Comparison of ENCODE assay signal across 23 mouse cellular contexts in genomic region chr12:113150591-113150990, GRCm38 (mm10). TPM values are rescaled to one million over a fixed set of nuclear protein-coding genes. Genes with fewer than 3 reads are reported as not detected.
DNase-seq lines count a peak whose midpoint lies in the region; ATAC-seq and TF ChIP-seq lines count a peak whose summit lies in the region.
"Had no signal": no experiment of that assay in that cellular context is flagged by ENCODE, and none has a peak within 500 bp of the region (broad histone marks: within the 10 kb centered on the region; RNA-seq: fewer than 3 reads in every experiment).

No protein-coding gene starts in this region.

- intact Hi-C loops in gastrocnemius, adult 2 months (cut with DNase I): no loop called here
- intact Hi-C loops in heart, adult 2 months (cut with DNase I): loop anchor here (5.0 kb wide), 1 partner anchor 323 kb away; the partner anchor contains the start of gene Cdca4

- no peak overlapping the region for H3K4me3 ChIP-seq in gastrocnemius, adult 2 months
- no peak overlapping the region for H3K4me3 ChIP-seq in heart, adult 2 months
- H3K4me3 ChIP-seq in heart, embryonic 12.5 days: no peak overlapping the region
- H3K4me3 ChIP-seq in intestine, postnatal 0 days (ENCODE audit: low read depth, low read length): no peak overlapping the region
- no peak overlapping the region for H3K4me3 ChIP-seq in intestine, embryonic 15.5 days (replicated peaks)
- H3K4me3 ChIP-seq in testis, adult 2 months (ENCODE audit: control insufficient read depth, low read depth, low read length): peak overlapping the region; percentile 77; the same call in 1 of the 2 replicates
- H3K4me3 ChIP-seq: forebrain, embryonic 10.5 days; forebrain, embryonic 13.5 days had no signal

- ATAC-seq in heart, embryonic 12.5 days (ENCODE audit: insufficient number of reproducible peaks, low FRiP score): no peak
- no peak for ATAC-seq in intestine, postnatal 0 days
- no peak for ATAC-seq in intestine, embryonic 15.5 days
- ATAC-seq: forebrain, embryonic 13.5 days; forebrain, embryonic 16.5 days; hindbrain, postnatal 0 days; inflammation-experienced regulatory T-cells, adult 6 months had no signal

- WGBS in heart, adult 2 months: 68% methylated on average over 4 of the region's 4 CpGs
- 41% methylated on average over 4 of the region's 4 CpGs for WGBS in heart, embryonic 12.5 days
- 50% methylated on average over 4 of the region's 4 CpGs for WGBS in intestine, postnatal 0 days
- 76% methylated on average over 4 of the region's 4 CpGs for WGBS in intestine, embryonic 15.5 days

- no peaks in the 10 kb centered on the region for H3K27me3 ChIP-seq in heart, adult 2 months (ENCODE audit: control insufficient read depth, insufficient read depth, low read length)
- no peaks in the 10 kb centered on the region for H3K27me3 ChIP-seq in heart, embryonic 12.5 days (replicated peaks)
- H3K27me3 ChIP-seq in intestine, postnatal 0 days (replicated peaks; ENCODE audit: control insufficient read depth, insufficient read depth, low read length): peaks cover 5% of the 10 kb centered on the region; the same call in 1 of the 2 replicates
- H3K27me3 ChIP-seq in intestine, embryonic 15.5 days (replicated peaks): peaks cover 6% of the 10 kb centered on the region
- no peaks in the 10 kb centered on the region for H3K27me3 ChIP-seq in testis, adult 2 months (ENCODE audit: control insufficient read depth, insufficient read depth, low read length)
- H3K27me3 ChIP-seq: heart, embryonic 13.5 days had no signal

- H3K9ac ChIP-seq in heart, adult 2 months (ENCODE audit: low read depth, low read length): no peak overlapping the region
- H3K9ac ChIP-seq in heart, embryonic 12.5 days: no peak overlapping the region
- no peak overlapping the region for H3K9ac ChIP-seq in intestine, postnatal 0 days (ENCODE audit: low read depth, low read length)
- no peak overlapping the region for H3K9ac ChIP-seq in intestine, embryonic 15.5 days
- H3K9ac ChIP-seq: forebrain, embryonic 13.5 days; hindbrain, embryonic 14.5 days had no signal

- TF ChIP-seq POLR2A in heart, adult 2 months (IDR thresholded peaks at IDR 0.05; ENCODE audit: insufficient read depth, low read depth, low read length): no peak
- no peak for TF ChIP-seq POLR2A in testis, adult 2 months (IDR thresholded peaks at IDR 0.05; ENCODE audit: control insufficient read depth, low read depth, low read length)

- H3K4me1 ChIP-seq in heart, adult 2 months (ENCODE audit: control insufficient read depth, insufficient read depth, low read length): peaks cover 45% of the 10 kb centered on the region
- H3K4me1 ChIP-seq in heart, embryonic 12.5 days (replicated peaks): peaks cover 91% of the 10 kb centered on the region
- peaks cover 22% of the 10 kb centered on the region for H3K4me1 ChIP-seq in intestine, postnatal 0 days (replicated peaks; ENCODE audit: control insufficient read depth, insufficient read depth, low read length)
- H3K4me1 ChIP-seq in intestine, embryonic 15.5 days (replicated peaks): peaks cover 47% of the 10 kb centered on the region
- peaks cover 51% of the 10 kb centered on the region for H3K4me1 ChIP-seq in testis, adult 2 months (ENCODE audit: control insufficient read depth, insufficient read depth, low read length)

- TF ChIP-seq CTCF in gastrocnemius, adult 2 months (IDR thresholded peaks at IDR 0.05): no peak
- no peak for TF ChIP-seq CTCF in heart, adult 2 months (IDR thresholded peaks at IDR 0.05)
- TF ChIP-seq CTCF in intestine, postnatal 0 days (IDR thresholded peaks at IDR 0.05; ENCODE audit: low read depth): no peak
- TF ChIP-seq CTCF in testis, adult 2 months (IDR thresholded peaks at IDR 0.05; ENCODE audit: control insufficient read depth, insufficient read depth, insufficient replicate concordance, low read depth, low read length): no peak

- no peaks in the 10 kb centered on the region for H3K9me3 ChIP-seq in heart, embryonic 12.5 days (replicated peaks)
- H3K9me3 ChIP-seq in intestine, postnatal 0 days (ENCODE audit: control insufficient read depth): no peaks in the 10 kb centered on the region
- no peaks in the 10 kb centered on the region for H3K9me3 ChIP-seq in intestine, embryonic 15.5 days
- H3K9me3 ChIP-seq: forebrain, embryonic 10.5 days; forebrain, embryonic 13.5 days; heart, embryonic 13.5 days had no signal

- H3K27ac ChIP-seq in gastrocnemius, adult 2 months: peak overlapping the region; percentile 90
- H3K27ac ChIP-seq in heart, adult 2 months: peak overlapping the region; percentile 79
- no peak overlapping the region for H3K27ac ChIP-seq in heart, embryonic 12.5 days (ENCODE audit: poor library complexity, severe bottlenecking)
- peak overlapping the region; percentile 21; the same call in 1 of the 2 replicates for H3K27ac ChIP-seq in intestine, postnatal 0 days (ENCODE audit: low read depth, low read length)
- H3K27ac ChIP-seq in intestine, embryonic 15.5 days: no peak overlapping the region
- H3K27ac ChIP-seq in testis, adult 2 months (ENCODE audit: control insufficient read depth, insufficient read depth, low read depth, low read length): no peak overlapping the region
- H3K27ac ChIP-seq: forebrain, embryonic 10.5 days; forebrain, embryonic 13.5 days; heart, embryonic 13.5 days; hindbrain, embryonic 14.5 days; hindbrain, postnatal 0 days had no signal

- no peaks in the 10 kb centered on the region; the same call in 1 of the 2 replicates for H3K79me2 ChIP-seq in heart, adult 2 months (replicated peaks; ENCODE audit: control insufficient read depth, insufficient read depth, low read length)

- no peak for TF ChIP-seq EP300 in heart, adult 2 months (IDR thresholded peaks at IDR 0.05; ENCODE audit: insufficient read depth, low read depth, low read length)

- DNase-seq in gastrocnemius, adult 2 months: peak; percentile 12
- DNase-seq in gastrocnemius, adult 8-10 months (ENCODE audit: low spot score in 2 of 2): no peak
- DNase-seq in heart, adult 2 months: no peak
- DNase-seq in testis, postnatal 14 days (ENCODE audit: low spot score): no peak
- DNase-seq: adrenal gland, postnatal 10 days; adrenal gland, postnatal 36 days; cerebellum, adult 18-20 months; cerebellum, adult 9-10 months; cerebellum, postnatal 14 days; gastrocnemius, postnatal 25 days; kidney, adult 11 months had no signal

- peaks cover 4% of the 10 kb centered on the region for H3K36me3 ChIP-seq in heart, adult 2 months (ENCODE audit: control insufficient read depth, insufficient read depth, low read length)
- peaks cover 10% of the 10 kb centered on the region for H3K36me3 ChIP-seq in heart, embryonic 12.5 days
- no peaks in the 10 kb centered on the region for H3K36me3 ChIP-seq in intestine, postnatal 0 days (ENCODE audit: control insufficient read depth, insufficient read depth)
- H3K36me3 ChIP-seq in intestine, embryonic 15.5 days: 0 out of 2 replicates have a peak, but pooled peaks cover 4% of the 10 kb centered on the region
- H3K36me3 ChIP-seq in testis, adult 2 months (ENCODE audit: control insufficient read depth, insufficient read depth, low read length): no peaks in the 10 kb centered on the region

- no peak overlapping the region for H3K4me2 ChIP-seq in heart, embryonic 12.5 days
- peak overlapping the region; percentile 82 for H3K4me2 ChIP-seq in intestine, postnatal 0 days (replicated peaks; ENCODE audit: low read depth)
- no peak overlapping the region; the same call in 1 of the 2 replicates for H3K4me2 ChIP-seq in intestine, embryonic 15.5 days (replicated peaks)
- H3K4me2 ChIP-seq: hindbrain, embryonic 14.5 days had no signal

RNA-seq across cellular contexts. Expression of gene Crip1, which starts 4.5 kb away (rescaled TPM):
- total RNA-seq in gastrocnemius, adult 2 months (2021): 100 to 1,000 TPM in 1 of 2 experiments, 10 to 100 TPM in 1; 71.2 to 113 TPM
- total RNA-seq in gastrocnemius, adult 8-10 months (2022): 10 to 100 TPM; 53.0 to 78.6 (median 58.5) TPM
- total RNA-seq in heart, adult 2 months (2021): 100 to 1,000 TPM; 194 to 200 TPM
- polyA plus RNA-seq in heart, adult 2 months (2012; rRNA removed): 429 and 531 TPM in 2 replicates
- polyA plus RNA-seq in heart, embryonic 12.5 days (2016; fragmentation: Nextera tagmentation; extraction: Ambion mirVana): 464 and 485 TPM in 2 replicates
- 1,918 and 1,992 TPM in 2 replicates for polyA plus RNA-seq in intestine, postnatal 0 days (2015; fragmentation: Nextera tagmentation; extraction: Ambion mirVana)
- 426 and 430 TPM in 2 replicates for polyA plus RNA-seq in intestine, embryonic 15.5 days (2015; fragmentation: Nextera tagmentation; extraction: Ambion mirVana)
- polyA plus RNA-seq in testis, adult 2 months (2012; rRNA removed): 30.4 and 106 TPM in 2 replicates

RNA-seq across cellular contexts. Expression of gene Tedc1, which starts 5.6 kb away (rescaled TPM):
- not detected for total RNA-seq in gastrocnemius, adult 2 months (2021)
- total RNA-seq in gastrocnemius, adult 8-10 months (2022): under 1 TPM in 1 of 4 experiments, not detected in 3; 0.22 TPM
- under 1 TPM; 0.34 to 0.52 TPM for total RNA-seq in heart, adult 2 months (2021)
- 0.45 and 0.67 TPM in 2 replicates for polyA plus RNA-seq in heart, adult 2 months (2012; rRNA removed)
- 24.5 and 26.9 TPM in 2 replicates for polyA plus RNA-seq in heart, embryonic 12.5 days (2016; fragmentation: Nextera tagmentation; extraction: Ambion mirVana)
- 5.5 and 6.8 TPM in 2 replicates for polyA plus RNA-seq in intestine, postnatal 0 days (2015; fragmentation: Nextera tagmentation; extraction: Ambion mirVana)
- 25.3 and 25.5 TPM in 2 replicates for polyA plus RNA-seq in intestine, embryonic 15.5 days (2015; fragmentation: Nextera tagmentation; extraction: Ambion mirVana)
- polyA plus RNA-seq in testis, adult 2 months (2012; rRNA removed): 46.9 and 48.0 TPM in 2 replicates
- total RNA-seq: gastrocnemius, adult 18-20 months had no signal

RNA-seq across cellular contexts. Expression of gene Crip2, which starts 10.6 kb away (rescaled TPM):
- 10 to 100 TPM; 32.4 to 41.1 TPM for total RNA-seq in gastrocnemius, adult 2 months (2021)
- 10 to 100 TPM; 22.0 to 27.4 (median 24.3) TPM for total RNA-seq in gastrocnemius, adult 8-10 months (2022)
- 1,000 to 10,000 TPM; 1,390 to 1,660 TPM for total RNA-seq in heart, adult 2 months (2021)
- 3,159 and 3,188 TPM in 2 replicates for polyA plus RNA-seq in heart, adult 2 months (2012; rRNA removed)
- 1,186 and 1,223 TPM in 2 replicates for polyA plus RNA-seq in heart, embryonic 12.5 days (2016; fragmentation: Nextera tagmentation; extraction: Ambion mirVana)
- polyA plus RNA-seq in intestine, postnatal 0 days (2015; fragmentation: Nextera tagmentation; extraction: Ambion mirVana): 90.4 and 96.8 TPM in 2 replicates
- polyA plus RNA-seq in intestine, embryonic 15.5 days (2015; fragmentation: Nextera tagmentation; extraction: Ambion mirVana): 122 and 130 TPM in 2 replicates
- 178 and 179 TPM in 2 replicates for polyA plus RNA-seq in testis, adult 2 months (2012; rRNA removed)

RNA-seq across cellular contexts. Expression of gene Tmem121, which starts 35.1 kb away (rescaled TPM):
- total RNA-seq in gastrocnemius, adult 2 months (2021): not detected
- not detected for total RNA-seq in gastrocnemius, adult 8-10 months (2022)
- under 1 TPM in 1 of 2 experiments, not detected in 1; 0.18 TPM for total RNA-seq in heart, adult 2 months (2021)
- 0.41 TPM in 1 of 2 replicates, not detected in the other for polyA plus RNA-seq in heart, adult 2 months (2012; rRNA removed)
- polyA plus RNA-seq in heart, embryonic 12.5 days (2016; fragmentation: Nextera tagmentation; extraction: Ambion mirVana): 2.0 and 2.1 TPM in 2 replicates
- 3.4 and 3.5 TPM in 2 replicates for polyA plus RNA-seq in intestine, postnatal 0 days (2015; fragmentation: Nextera tagmentation; extraction: Ambion mirVana)
- 6.7 and 7.5 TPM in 2 replicates for polyA plus RNA-seq in intestine, embryonic 15.5 days (2015; fragmentation: Nextera tagmentation; extraction: Ambion mirVana)
- polyA plus RNA-seq in testis, adult 2 months (2012; rRNA removed): 1.0 and 1.3 TPM in 2 replicates

RNA-seq across cellular contexts. Expression of gene Mta1, which starts 52.5 kb away (rescaled TPM):
- total RNA-seq in gastrocnemius, adult 2 months (2021): 10 to 100 TPM; 36.2 to 41.5 TPM
- total RNA-seq in gastrocnemius, adult 8-10 months (2022): 10 to 100 TPM; 38.7 to 43.3 (median 41.8) TPM
- total RNA-seq in heart, adult 2 months (2021): 10 to 100 TPM; 44.8 to 54.8 TPM
- polyA plus RNA-seq in heart, adult 2 months (2012; rRNA removed): 35.4 and 42.4 TPM in 2 replicates
- polyA plus RNA-seq in heart, embryonic 12.5 days (2016; fragmentation: Nextera tagmentation; extraction: Ambion mirVana): 11.3 and 11.4 TPM in 2 replicates
- 4.9 and 5.6 TPM in 2 replicates for polyA plus RNA-seq in intestine, postnatal 0 days (2015; fragmentation: Nextera tagmentation; extraction: Ambion mirVana)
- 11.3 and 11.5 TPM in 2 replicates for polyA plus RNA-seq in intestine, embryonic 15.5 days (2015; fragmentation: Nextera tagmentation; extraction: Ambion mirVana)
- polyA plus RNA-seq in testis, adult 2 months (2012; rRNA removed): 57.9 and 63.9 TPM in 2 replicates

Comparison
In these comparisons a context has a peak if more than half of its experiments do, and no peak if none do; other contexts are left out.
1. H3K27ac ChIP-seq: peak in gastrocnemius, adult 2 months (single experiment), heart, adult 2 months (single experiment) and intestine, postnatal 0 days (single experiment); none in heart, embryonic 12.5 days (single experiment), intestine, embryonic 15.5 days (single experiment) and testis, adult 2 months (single experiment).